Mouse (Mus musculus) hindbrain, postnatal 0 days (tissue): ENCODE measurements around the gene Herc1. TPM values are rescaled to one million over a fixed set of nuclear protein-coding genes. Genes with fewer than 3 reads are reported as not detected.

Experiments used
- ATAC-seq: fragments of 200-750 bp; cut with Nextera tagmentation; 2 replicates; pipeline ENCODE4 v1.8.0; 2017; ENCODE audit warnings: mild to moderate bottlenecking, moderate TSS enrichment, moderate library complexity
- DNase-seq: peaks from one replicate; pipeline ENCODE4 v3.0.0-alpha.2; 2015; ENCODE audit warnings: low spot score
- H3K27ac ChIP-seq: fragments of 300-500 bp; sonication (generic); 2 replicates; pipeline ENCODE4 v1.5.1; 2014; ENCODE audit warnings: mild to moderate bottlenecking
- H3K27me3 ChIP-seq: fragments of 300-500 bp; sonication (generic); 2 replicates; pipeline ENCODE4 v1.6.1; 2014; ENCODE audit warnings: low read length, mixed read lengths; ENCODE audit not compliant: insufficient read depth
- H3K36me3 ChIP-seq: fragments of 300-500 bp; sonication (generic); 2 replicates; pipeline ENCODE4 v1.6.1; 2014; ENCODE audit warnings: low read length, mixed read lengths; ENCODE audit not compliant: insufficient read depth
- H3K4me1 ChIP-seq: fragments of 300-500 bp; sonication (generic); 2 replicates; pipeline ENCODE4 v1.6.1; 2014; ENCODE audit warnings: antibody characterized with exemption, low read length, mixed read lengths; ENCODE audit not compliant: insufficient read depth
- H3K4me2 ChIP-seq: fragments of 300-500 bp; sonication (generic); 2 replicates; pipeline ENCODE4 v1.6.1; 2014; ENCODE audit warnings: low read depth, mild to moderate bottlenecking, low read length, moderate library complexity, mixed read lengths
- H3K4me3 ChIP-seq: fragments of 300-500 bp; sonication (generic); 2 replicates; pipeline ENCODE4 v1.5.1; 2014; ENCODE audit warnings: low read length
- H3K9ac ChIP-seq: fragments of 300-500 bp; sonication (generic); replicated peaks from 2 replicates; pipeline ENCODE4 v1.6.1; 2014; ENCODE audit warnings: mild to moderate bottlenecking, low read length, moderate library complexity, mixed read lengths
- H3K9me3 ChIP-seq: fragments of 300-500 bp; sonication (generic); 2 replicates; pipeline ENCODE4 v1.6.1; 2016; ENCODE audit warnings: low read length, mixed read lengths
- CTCF ChIP-seq: IDR thresholded peaks from 2 replicates; pipeline ENCODE4 v1.5.1; 2016; ENCODE audit warnings: antibody characterized with exemption, control low read depth, low read depth
- WGBS: fragments of 180-500 bp; shearing (Covaris S2); extraction: QIAGEN DNeasy Blood & Tissue Kit; methylation state at CpG from one replicate; pipeline ENCODE4 v1.1.7; 2014; 5-methylcytosine and 5-hydroxymethylcytosine counted together
- polyA plus RNA-seq: library from polyadenylated mRNA; unstranded; fragments of >200 nt; fragmentation: Nextera tagmentation; extraction: Ambion mirVana; gene quantifications from 2 replicates; pipeline ENCODE4 v1.2.1, GENCODE M21; 2015
- total RNA-seq: library from RNA; depleted of rRNA; stranded (reverse); fragments of >200 nt; gene quantifications from 2 replicates; pipeline ENCODE4 v1.2.3, GENCODE M21; 2014; rRNA removed

Herc1 gene
- total RNA-seq (91.5 and 104 TPM in 2 replicates), polyA plus RNA-seq (30.3 and 30.7 TPM in 2 replicates)

- no peaks in the 10 kb centered on the region for H3K36me3 ChIP-seq
- peak within 1 kb of the TSS; percentile 99 for H3K27ac ChIP-seq
- H3K4me2 ChIP-seq: peak within 1 kb of the TSS; percentile 83
Observed at GRCm38 (mm10) chr9:66349860-66350787, at the start of gene Herc1. Gene Herc1, plus strand, starts transcription at chr9:66350450.

DNA sequence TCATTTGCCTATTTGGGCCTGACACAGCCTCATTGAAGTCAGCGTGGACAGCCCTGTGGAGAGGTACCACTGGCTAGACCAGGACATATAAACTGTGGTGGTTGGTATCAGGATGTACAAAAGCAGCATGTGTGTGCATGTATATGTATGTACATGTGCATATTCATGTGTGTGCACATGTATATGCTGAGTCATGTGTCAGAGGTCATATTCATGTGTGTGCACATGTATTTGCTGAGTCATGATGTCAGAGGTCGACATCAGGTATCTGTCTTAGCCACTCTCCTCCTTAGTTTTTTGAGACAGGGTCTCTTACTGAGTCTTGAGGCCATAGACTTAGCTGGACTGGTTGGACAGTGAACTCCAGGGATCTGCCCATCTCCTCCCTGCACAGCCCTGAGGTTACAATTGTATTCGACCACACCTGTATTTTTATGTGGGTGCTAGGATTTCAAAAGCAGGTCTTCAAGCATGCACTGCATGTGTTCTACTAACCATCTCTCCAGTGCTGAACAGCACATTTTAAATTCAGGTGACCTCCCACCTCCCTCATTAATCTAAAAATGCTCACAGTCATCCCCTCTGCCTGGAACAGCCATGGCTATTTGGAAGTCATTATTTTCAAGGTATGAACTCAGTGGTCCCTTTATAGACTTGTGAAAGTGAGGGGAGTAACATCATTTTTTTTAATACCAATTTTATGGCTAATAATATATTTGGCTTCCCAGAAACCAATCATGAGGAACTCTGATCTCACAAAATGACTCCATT, 45.7 kb upstream of the Herc1 start:
- H3K4me3 ChIP-seq: no peak overlapping the region
- H3K36me3 ChIP-seq: no peaks in the 10 kb centered on the region
- 82% methylated on average over 3 of the region's 3 CpGs for WGBS
- H3K27ac ChIP-seq: peak overlapping the region; percentile 75; the same call in 1 of the 2 replicates
- no peak for ATAC-seq
- no peaks in the 10 kb centered on the region for H3K9me3 ChIP-seq
- no peak for DNase-seq
- no peak overlapping the region for H3K9ac ChIP-seq
- peak overlapping the region; percentile 50 for H3K4me2 ChIP-seq
- H3K4me1 ChIP-seq: 0 out of 2 replicates have a peak, but pooled peaks cover 7% of the 10 kb centered on the region
- no peak for TF ChIP-seq CTCF
- H3K27me3 ChIP-seq: no peaks in the 10 kb centered on the region

More at GRCm38 (mm10) chr9:66349860-66350787, at the start of gene Herc1:
- no peaks in the 10 kb centered on the region for H3K27me3 ChIP-seq
- H3K4me1 ChIP-seq: peaks cover 9% of the 10 kb centered on the region; the same call in 1 of the 2 replicates
- H3K4me3 ChIP-seq: peak within 1 kb of the TSS; percentile 100
- H3K9me3 ChIP-seq: no peaks in the 10 kb centered on the region
- ATAC-seq (peak; percentile 95), DNase-seq (peak; percentile 98)
- WGBS: under 1% methylated on average over 84 of the region's 85 CpGs
- peak within 1 kb of the TSS; percentile 99 for H3K9ac ChIP-seq
- TF ChIP-seq CTCF: no peak

- Histone ChIP-seq H3K27me3 (no peaks in the 10 kb centered on the region), H3K4me1 (0 out of 2 replicates have a peak, but pooled peaks cover 7% of the 10 kb centered on the region), H3K4me2 (peak overlapping the region; percentile 50), H3K9me3 (no peaks in the 10 kb centered on the region), H3K9ac (peak overlapping the region; percentile 37), H3K4me3 (peak overlapping the region; percentile 26), H3K27ac (peak overlapping the region; percentile 75), H3K36me3 (no peaks in the 10 kb centered on the region)
- no peak for TF ChIP-seq CTCF
- DNase-seq (peak; percentile 57), ATAC-seq (peak; percentile 59; the same call in 1 of the 2 replicates)
- 29% methylated on average over 25 of the region's 25 CpGs for WGBS
Observed at GRCm38 (mm10) chr9:66305121-66306112, 44.8 kb upstream of the Herc1 start.

GRCm38 (mm10) chr9:66306414-66306813, 43.8 kb upstream of the Herc1 start:
- Histone ChIP-seq H3K4me3 (no peak overlapping the region), H3K4me1 (0 out of 2 replicates have a peak, but pooled peaks cover 7% of the 10 kb centered on the region), H3K27me3 (no peaks in the 10 kb centered on the region), H3K4me2 (no peak overlapping the region), H3K9ac (no peak overlapping the region), H3K9me3 (no peaks in the 10 kb centered on the region), H3K36me3 (no peaks in the 10 kb centered on the region), H3K27ac (no peak overlapping the region)
- 79% methylated on average over 3 of the region's 3 CpGs for WGBS
- ATAC-seq (no peak), DNase-seq (no peak)
- no peak for TF ChIP-seq CTCF

GRCm38 (mm10) chr9:66307341-66307740, 42.9 kb upstream of the Herc1 start:
- 66% methylated on average over 2 of the region's 2 CpGs for WGBS
- Histone ChIP-seq H3K27ac (no peak overlapping the region), H3K9ac (no peak overlapping the region), H3K36me3 (no peaks in the 10 kb centered on the region), H3K9me3 (no peaks in the 10 kb centered on the region), H3K27me3 (no peaks in the 10 kb centered on the region), H3K4me2 (no peak overlapping the region), H3K4me1 (0 out of 2 replicates have a peak, but pooled peaks cover 7% of the 10 kb centered on the region), H3K4me3 (no peak overlapping the region)
- TF ChIP-seq CTCF: no peak
- DNase-seq (no peak), ATAC-seq (no peak)
